Mouse (Mus musculus): Measurements from ENCODE around the gene Ociad2.
"Not testable (repeated sequence)": the region's sequence is repeated elsewhere in the genome, so short reads cannot be mapped to it uniquely, and the experiment has no call there.

Gene Ociad2

GRCm38 (mm10) chr5:73353978-73354377, 13.2 kb upstream of the Ociad2 start:
- no peak for DNase-seq (ENCODE audit: low read depth, low spot score)

- DNase-seq (ENCODE audit: low read depth, low spot score), result peak; percentile 24
These were observed 12.7 kb upstream of the Ociad2 start for GRCm38 (mm10) chr5:73353519-73353918.

GRCm38 (mm10) chr5:73351796-73352195, 11.0 kb upstream of the Ociad2 start:
- no peak for DNase-seq (ENCODE audit: low read depth, low spot score)

GRCm38 (mm10) chr5:73349514-73349913, 8.7 kb upstream of the Ociad2 start:
- DNase-seq (ENCODE audit: low read depth, low spot score), result no peak

GRCm38 (mm10) chr5:73345254-73345653, 4.4 kb upstream of the Ociad2 start:
- no peak for DNase-seq (ENCODE audit: low read depth, low spot score)

- DNase-seq (ENCODE audit: low read depth, low spot score), result peak; percentile 54
These were observed 3.5 kb upstream of the Ociad2 start for GRCm38 (mm10) chr5:73344310-73344709.

GRCm38 (mm10) chr5:73342701-73343355, 2.0 kb upstream of the Ociad2 start:
- DNase-seq (ENCODE audit: low read depth, low spot score), result no peak

GRCm38 (mm10) chr5:73339779-73340722, 777 bp downstream of the Ociad2 start:
- no peak for DNase-seq (ENCODE audit: low read depth, low spot score)

GRCm38 (mm10) chr5:73338832-73339163, 2.0 kb downstream of the Ociad2 start:
- no peak for DNase-seq (ENCODE audit: low read depth, low spot score)

GRCm38 (mm10) chr5:73337961-73338831, 2.6 kb downstream of the Ociad2 start:
- DNase-seq (ENCODE audit: low read depth, low spot score), result peak; percentile 39

- DNase-seq (ENCODE audit: low read depth, low spot score), result no peak
These were observed 4.4 kb downstream of the Ociad2 start for GRCm38 (mm10) chr5:73336448-73336847.

- DNase-seq (ENCODE audit: low read depth, low spot score), result peak; percentile 47
These were observed 9.8 kb downstream of the Ociad2 start for GRCm38 (mm10) chr5:73331002-73331401.

- no peak for DNase-seq (ENCODE audit: low read depth, low spot score)
These were observed 16.2 kb downstream of the Ociad2 start for GRCm38 (mm10) chr5:73324526-73325170.

- no peak for DNase-seq (ENCODE audit: low read depth, low spot score)
These were observed 17.2 kb downstream of the Ociad2 start for GRCm38 (mm10) chr5:73323602-73324001.

GRCm38 (mm10) chr5:73322684-73323083, 18.1 kb downstream of the Ociad2 start:
- not testable (repeated sequence) for DNase-seq (ENCODE audit: low read depth, low spot score)

- DNase-seq (ENCODE audit: low read depth, low spot score), result no peak
These were observed 21.5 kb downstream of the Ociad2 start for GRCm38 (mm10) chr5:73319306-73319705.

GRCm38 (mm10) chr5:73314654-73315053, 26.2 kb downstream of the Ociad2 start:
- DNase-seq (ENCODE audit: low read depth, low spot score), result no peak

- DNase-seq (ENCODE audit: low read depth, low spot score), result no peak
These were observed 27.2 kb downstream of the Ociad2 start for GRCm38 (mm10) chr5:73313591-73313990.

- no peak for DNase-seq (ENCODE audit: low read depth, low spot score)
These were observed 29.4 kb downstream of the Ociad2 start for GRCm38 (mm10) chr5:73311458-73311857.

GRCm38 (mm10) chr5:73310401-73310800, 30.4 kb downstream of the Ociad2 start:
- DNase-seq (ENCODE audit: low read depth, low spot score), result no peak

GRCm38 (mm10) chr5:73309496-73309895, 31.3 kb downstream of the Ociad2 start:
- DNase-seq (ENCODE audit: low read depth, low spot score), result no peak
